Mouse (Mus musculus) embryonic facial prominence, embryonic 11.5 days (tissue): ENCODE data around the gene Cisd1. TPM values are rescaled to one million over a fixed set of nuclear protein-coding genes. Genes with fewer than 3 reads are reported as not detected.

Experiments
- ATAC-seq: fragments of 200-750 bp; cut with Nextera tagmentation; replicated peaks from 2 replicates; pipeline ENCODE4 v1.8.0; 2017; ENCODE audit warnings: low read depth; ENCODE audit not compliant: insufficient number of reproducible peaks, low FRiP score, low TSS enrichment
- DNase-seq: peaks from one replicate; pipeline ENCODE4 v3.0.0-alpha.2; 2015; ENCODE audit warnings: low spot score
- H3K27ac ChIP-seq: fragments of 300-500 bp; sonication (generic); replicated peaks from 2 replicates; pipeline ENCODE4 v1.5.1; 2014; ENCODE audit warnings: mild to moderate bottlenecking, low read depth, low read length, control low read depth
- H3K27me3 ChIP-seq: fragments of 300-500 bp; sonication (generic); 2 replicates; pipeline ENCODE4 v1.6.1; 2014; ENCODE audit warnings: mild to moderate bottlenecking, low read length, moderate library complexity, mixed read lengths; ENCODE audit not compliant: control insufficient read depth, insufficient read depth
- H3K36me3 ChIP-seq: fragments of 300-500 bp; sonication (generic); replicated peaks from 2 replicates; pipeline ENCODE4 v1.6.1; 2014; ENCODE audit warnings: low read depth, mild to moderate bottlenecking, low read length, moderate library complexity, mixed read lengths; ENCODE audit not compliant: control insufficient read depth, insufficient read depth
- H3K4me1 ChIP-seq: fragments of 300-500 bp; sonication (generic); 2 replicates; pipeline ENCODE4 v1.6.1; 2014; ENCODE audit warnings: low read length, mixed read lengths; ENCODE audit not compliant: control insufficient read depth, insufficient read depth
- H3K4me2 ChIP-seq: fragments of 300-500 bp; sonication (generic); 2 replicates; pipeline ENCODE4 v1.6.1; 2014; ENCODE audit warnings: low read depth, mild to moderate bottlenecking, control low read depth, low read length, moderate library complexity
- H3K4me3 ChIP-seq: fragments of 300-500 bp; sonication (generic); 2 replicates; pipeline ENCODE4 v1.5.1; 2014; ENCODE audit warnings: low read depth, low read length, control low read depth
- H3K9ac ChIP-seq: fragments of 300-500 bp; sonication (generic); replicated peaks from 2 replicates; pipeline ENCODE4 v1.6.1; 2014; ENCODE audit warnings: mild to moderate bottlenecking, control low read depth, low read length
- H3K9me3 ChIP-seq: fragments of 300-500 bp; sonication (generic); replicated peaks from 2 replicates; pipeline ENCODE4 v1.6.1; 2016; ENCODE audit warnings: mild to moderate bottlenecking, low read length, inconsistent platforms, mixed read lengths; ENCODE audit not compliant: control insufficient read depth
- WGBS: fragments of 180-500 bp; shearing (Covaris S2); extraction: QIAGEN DNeasy Blood & Tissue Kit; methylation state at CpG from one replicate; pipeline ENCODE4 v1.1.7; 2014; 5-methylcytosine and 5-hydroxymethylcytosine counted together
- polyA plus RNA-seq: library from polyadenylated mRNA; unstranded; fragments of >200 nt; fragmentation: Nextera tagmentation; extraction: Ambion mirVana; gene quantifications from 2 replicates; pipeline ENCODE4 v1.2.1, GENCODE M21; 2014

Gene Cisd1
- polyA plus RNA-seq, 1 experiment from 2014 or later, result 128 TPM

- DNase-seq (no peak), ATAC-seq (no peak)
- H3K36me3 ChIP-seq, result no peaks in the 10 kb centered on the region
- no peaks in the 10 kb centered on the region for H3K27me3 ChIP-seq
- H3K4me1 ChIP-seq, result no peaks in the 10 kb centered on the region
- no peak overlapping the region for H3K9ac ChIP-seq
- H3K27ac ChIP-seq, result no peak overlapping the region
- no peak overlapping the region for H3K4me3 ChIP-seq
- H3K4me2 ChIP-seq, result no peak overlapping the region
- WGBS, result 82% methylated on average over 11 of the region's 11 CpGs
- no peaks in the 10 kb centered on the region for H3K9me3 ChIP-seq
These were observed 28.7 kb downstream of the Cisd1 start for GRCm38 (mm10) chr10:71316056-71316455.

GRCm38 (mm10) chr10:71314596-71314995, 30.2 kb downstream of the Cisd1 start:
- Histone ChIP-seq H3K9ac (no peak overlapping the region), H3K27ac (no peak overlapping the region), H3K4me1 (no peaks in the 10 kb centered on the region), H3K4me2 (no peak overlapping the region), H3K27me3 (no peaks in the 10 kb centered on the region), H3K4me3 (no peak overlapping the region), H3K9me3 (no peaks in the 10 kb centered on the region), H3K36me3 (no peaks in the 10 kb centered on the region)
- ATAC-seq, result no peak
- no peak for DNase-seq
- 82% methylated on average over 3 of the region's 3 CpGs for WGBS

DNA sequence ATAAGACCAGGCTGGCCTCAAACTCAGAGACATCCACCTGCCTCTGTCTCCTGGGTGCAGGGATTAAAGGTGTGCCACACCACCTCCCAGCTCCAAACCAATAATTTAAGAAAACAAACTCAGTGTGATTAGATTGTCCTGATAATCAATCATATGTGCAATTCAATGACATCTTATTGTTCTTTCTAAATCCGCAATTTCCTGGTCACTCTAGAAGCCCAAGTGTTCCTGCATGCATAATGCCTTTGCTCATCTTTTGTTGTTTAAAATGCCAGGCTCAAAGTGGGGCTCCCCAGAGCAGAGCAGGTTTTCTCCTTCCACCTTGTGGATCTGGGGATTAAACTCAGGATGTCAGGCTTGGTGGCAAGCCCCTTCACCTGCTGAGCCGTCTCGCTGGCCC, 34.5 kb downstream of the Cisd1 start:
- no peak for DNase-seq

DNA sequence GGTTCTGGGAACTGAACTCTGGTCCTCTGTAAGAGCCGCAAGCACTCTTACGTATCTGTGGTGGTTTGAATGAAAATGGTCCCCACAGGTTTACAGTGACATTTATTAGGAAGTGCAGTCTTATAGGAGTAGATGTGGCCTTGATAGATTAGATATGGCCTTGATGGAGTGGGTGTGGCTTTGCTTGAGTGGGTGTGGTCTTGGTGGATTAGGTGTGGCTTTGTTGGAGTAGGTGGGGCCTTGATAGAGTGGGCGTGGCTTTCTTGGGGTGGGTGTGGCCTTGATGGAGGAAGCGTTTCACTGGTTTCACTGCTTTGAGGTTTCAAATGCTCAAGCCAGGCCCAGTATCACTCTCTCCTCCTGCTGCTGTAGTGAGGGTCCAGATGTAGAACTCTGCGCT, 36.6 kb downstream of the Cisd1 start:
- H3K9me3 ChIP-seq, result no peaks in the 10 kb centered on the region
- 90% methylated on average over 5 of the region's 5 CpGs for WGBS
- no peaks in the 10 kb centered on the region for H3K36me3 ChIP-seq
- no peaks in the 10 kb centered on the region for H3K27me3 ChIP-seq
- DNase-seq (no peak), ATAC-seq (no peak)
- no peak overlapping the region for H3K9ac ChIP-seq
- no peak overlapping the region for H3K4me3 ChIP-seq
- no peaks in the 10 kb centered on the region for H3K4me1 ChIP-seq
- H3K27ac ChIP-seq, result no peak overlapping the region
- H3K4me2 ChIP-seq, result no peak overlapping the region

More for the DNA sequence above, 34.5 kb downstream of the Cisd1 start:
- no peak overlapping the region for H3K4me3 ChIP-seq
- H3K4me1 ChIP-seq, result no peaks in the 10 kb centered on the region
- WGBS, result 55% methylated on average over 3 of the region's 3 CpGs
- H3K36me3 ChIP-seq, result no peaks in the 10 kb centered on the region
- no peak overlapping the region for H3K27ac ChIP-seq
- no peak overlapping the region for H3K9ac ChIP-seq
- H3K4me2 ChIP-seq, result no peak overlapping the region
- no peak for ATAC-seq
- no peaks in the 10 kb centered on the region for H3K27me3 ChIP-seq
- H3K9me3 ChIP-seq, result no peaks in the 10 kb centered on the region

DNA sequence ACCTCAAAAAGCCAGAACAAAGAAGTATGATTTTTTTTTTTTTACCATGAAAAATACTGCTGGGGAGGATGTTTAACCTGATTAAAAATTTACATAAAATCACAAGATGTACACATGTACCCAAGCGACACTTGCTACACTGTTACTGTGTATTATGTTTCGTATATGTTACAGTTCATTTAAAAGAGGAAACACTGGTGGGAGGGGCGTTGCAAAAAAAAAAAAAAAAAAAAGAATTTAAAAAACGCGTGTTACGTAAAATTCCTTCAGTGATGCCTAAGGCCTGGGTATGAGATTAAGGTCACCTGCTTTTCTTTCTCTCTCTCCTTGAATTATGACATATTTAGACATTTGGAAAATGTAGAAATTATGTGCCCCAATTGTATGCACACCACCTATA, 38.0 kb downstream of the Cisd1 start:
- WGBS, result 63% methylated on average over 6 of the region's 6 CpGs
- Histone ChIP-seq H3K9me3 (no peaks in the 10 kb centered on the region), H3K9ac (no peak overlapping the region), H3K27me3 (no peaks in the 10 kb centered on the region), H3K27ac (no peak overlapping the region), H3K4me2 (no peak overlapping the region), H3K4me3 (no peak overlapping the region), H3K4me1 (no peaks in the 10 kb centered on the region), H3K36me3 (no peaks in the 10 kb centered on the region)
- DNase-seq (no peak), ATAC-seq (no peak)

DNA sequence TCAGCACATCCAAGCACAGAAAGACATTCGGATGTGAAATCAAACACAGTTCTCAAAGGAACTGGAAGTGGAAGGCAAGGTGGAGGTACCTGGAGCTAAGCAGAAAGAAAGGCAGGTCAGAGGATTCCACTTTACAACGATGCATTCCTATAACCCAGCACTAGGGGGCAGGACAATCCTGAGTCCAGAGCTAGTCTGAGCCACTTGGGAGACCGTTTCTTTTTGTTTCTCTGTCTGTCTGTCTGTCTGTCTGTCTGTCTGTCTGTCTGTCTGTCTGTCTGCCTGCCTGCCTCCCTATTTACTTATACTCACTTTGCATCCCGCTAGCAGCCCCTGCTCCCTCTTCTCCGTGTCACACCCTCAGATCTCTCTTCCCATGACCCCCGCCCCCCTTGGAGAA, 38.6 kb downstream of the Cisd1 start:
- no peak overlapping the region for H3K9ac ChIP-seq
- peak; percentile 65 for DNase-seq
- 22% methylated on average over 6 of the region's 6 CpGs for WGBS

GRCm38 (mm10) chr10:71302490-71302889, 42.3 kb downstream of the Cisd1 start:
- WGBS, result 26% methylated on average over 5 of the region's 5 CpGs

More for the DNA sequence above, 38.6 kb downstream of the Cisd1 start:
- Histone ChIP-seq H3K9me3 (no peaks in the 10 kb centered on the region), H3K4me3 (no peak overlapping the region), H3K36me3 (no peaks in the 10 kb centered on the region), H3K27ac (no peak overlapping the region), H3K27me3 (no peaks in the 10 kb centered on the region), H3K4me1 (no peaks in the 10 kb centered on the region), H3K4me2 (0 out of 2 replicates have a peak overlapping the region, but pooled peaks have one; percentile 19)
- no peak for ATAC-seq

GRCm38 (mm10) chr10:71300161-71300560, 44.6 kb downstream of the Cisd1 start:
- Histone ChIP-seq H3K27ac (no peak overlapping the region), H3K4me2 (no peak overlapping the region), H3K9ac (no peak overlapping the region), H3K9me3 (no peaks in the 10 kb centered on the region), H3K4me3 (no peak overlapping the region), H3K4me1 (no peaks in the 10 kb centered on the region), H3K27me3 (no peaks in the 10 kb centered on the region), H3K36me3 (no peaks in the 10 kb centered on the region)
- DNase-seq (no peak), ATAC-seq (no peak)
- 82% methylated on average over 16 of the region's 16 CpGs for WGBS

More at GRCm38 (mm10) chr10:71302490-71302889, 42.3 kb downstream of the Cisd1 start:
- no peak overlapping the region for H3K9ac ChIP-seq
- H3K4me2 ChIP-seq, result no peak overlapping the region
- no peaks in the 10 kb centered on the region for H3K4me1 ChIP-seq
- ATAC-seq, result no peak
- peak; percentile 51 for DNase-seq
- H3K36me3 ChIP-seq, result no peaks in the 10 kb centered on the region
- H3K4me3 ChIP-seq, result no peak overlapping the region
- H3K27ac ChIP-seq, result no peak overlapping the region
- H3K9me3 ChIP-seq, result no peaks in the 10 kb centered on the region
- no peaks in the 10 kb centered on the region for H3K27me3 ChIP-seq
